Mouse (Mus musculus) thymus, adult 18-20 months (tissue): ENCODE results near the gene Fbxw11.

Experiments
- DNase-seq, 2 experiments: peaks; one replicate each; pipeline ENCODE4 v3.0.0; 2022; ENCODE audit warnings: mixed read lengths in 2 of 2

Gene Fbxw11

DNA sequence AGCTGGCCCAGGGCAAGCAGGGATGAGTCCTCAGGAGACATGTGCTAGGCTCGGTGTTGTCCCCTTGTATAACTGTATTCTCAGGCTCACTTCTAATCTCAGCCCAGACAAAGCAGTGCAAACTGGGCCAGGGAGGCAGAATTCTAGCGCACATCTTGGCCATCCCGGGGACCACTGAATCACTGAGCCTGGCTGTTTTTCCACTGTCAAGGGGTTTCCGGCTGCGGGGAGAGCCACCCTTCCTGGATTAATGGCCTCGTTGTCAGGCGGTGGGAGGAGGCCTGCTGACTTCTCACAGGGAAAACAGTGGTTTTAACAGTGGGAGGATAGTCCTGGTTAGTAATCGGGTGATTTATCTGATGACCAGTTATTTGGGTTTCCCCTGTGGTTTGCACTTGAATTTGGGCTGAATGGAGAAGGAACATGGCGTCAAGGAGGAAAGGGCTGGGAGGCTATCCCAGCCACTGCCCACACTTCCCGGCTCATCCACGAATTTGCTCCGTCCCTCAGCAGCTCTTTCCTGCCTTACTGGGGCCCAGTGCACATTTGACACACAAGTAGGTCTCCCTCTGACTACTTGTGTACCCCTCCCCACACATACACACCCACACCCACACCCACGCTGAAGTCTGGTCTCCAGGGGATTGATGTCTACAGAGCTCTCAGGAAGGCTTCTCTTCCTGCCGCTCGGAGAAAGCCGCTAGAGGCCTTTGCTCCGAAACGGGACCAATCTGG, 125.1 kb downstream of the Fbxw11 start:
- no peak for DNase-seq

GRCm38 (mm10) chr11:32768642-32769343, 126.3 kb downstream of the Fbxw11 start:
- no peak for DNase-seq

DNA sequence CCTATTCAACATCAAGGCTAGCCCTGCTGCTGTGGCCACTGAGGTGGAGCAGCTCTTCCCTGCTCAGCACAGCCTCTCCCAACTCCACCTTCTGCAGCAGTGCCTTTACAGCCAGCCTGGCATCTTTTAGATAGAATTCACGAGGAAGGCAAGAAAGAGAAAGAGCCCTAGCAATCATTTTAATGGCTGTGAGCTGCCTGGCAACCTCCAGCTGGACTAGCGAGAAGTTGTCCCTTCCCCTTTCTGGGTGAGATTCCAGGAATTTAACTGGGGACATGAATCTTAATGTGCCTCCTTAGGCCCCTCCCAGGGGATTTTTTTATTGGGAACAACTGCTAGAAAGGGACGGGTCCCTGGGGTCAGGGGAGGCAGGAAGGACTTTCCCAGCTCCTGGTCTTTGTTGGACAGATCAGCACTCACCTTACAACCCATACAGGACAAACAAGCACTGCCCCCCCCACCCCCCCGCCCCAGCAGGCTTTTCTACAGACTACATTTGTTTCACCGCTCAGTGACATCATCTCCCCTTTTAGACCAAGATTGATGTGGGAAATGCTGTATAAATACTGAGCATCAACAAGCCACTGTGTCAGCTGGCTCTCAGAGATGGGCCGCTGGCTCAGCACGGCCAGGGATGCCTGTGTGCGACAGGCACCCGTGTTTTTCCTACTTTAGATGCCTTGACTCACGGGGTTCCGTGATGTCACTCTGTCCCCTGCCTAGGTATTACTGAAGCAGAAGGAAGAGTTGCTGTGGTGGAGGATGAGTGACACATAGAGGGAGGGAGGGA, 138.4 kb downstream of the Fbxw11 start:
- DNase-seq, result no peak

- DNase-seq, result no peak
Measured at GRCm38 (mm10) chr11:32781633-32782404, 139.3 kb downstream of the Fbxw11 start.

- DNase-seq, result no peak
Measured at GRCm38 (mm10) chr11:32782724-32783123, 140.2 kb downstream of the Fbxw11 start.

DNA sequence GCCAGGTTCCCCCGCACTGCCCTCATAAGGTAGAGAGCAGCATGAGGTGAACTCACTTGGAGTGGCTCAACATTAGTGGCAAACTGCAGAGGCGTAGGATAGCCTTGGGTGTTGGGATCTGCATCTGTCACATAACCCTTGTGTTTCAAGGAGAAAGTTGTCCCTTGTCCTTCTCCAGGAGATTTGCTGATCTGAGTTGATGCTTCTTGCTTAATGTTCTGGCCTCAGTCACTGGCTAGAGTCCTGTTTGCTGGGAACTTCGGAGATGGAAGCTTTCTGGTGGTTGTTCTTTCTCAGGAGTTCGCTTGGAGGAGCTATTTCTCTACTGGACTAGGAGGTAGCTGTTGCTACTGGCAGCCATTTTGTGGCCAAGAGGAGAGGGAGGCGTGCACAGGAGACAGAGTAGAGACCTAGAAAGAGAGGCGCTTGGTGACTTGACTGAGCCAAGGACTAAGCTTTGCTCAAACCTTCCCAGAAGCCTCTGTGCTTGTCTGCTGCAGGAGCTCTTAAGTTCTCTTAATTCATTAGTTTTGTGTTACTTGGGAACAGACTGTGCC, 143.1 kb downstream of the Fbxw11 start:
- DNase-seq, result no peak

GRCm38 (mm10) chr11:32786201-32786600, 143.7 kb downstream of the Fbxw11 start:
- DNase-seq, result no peak

DNA sequence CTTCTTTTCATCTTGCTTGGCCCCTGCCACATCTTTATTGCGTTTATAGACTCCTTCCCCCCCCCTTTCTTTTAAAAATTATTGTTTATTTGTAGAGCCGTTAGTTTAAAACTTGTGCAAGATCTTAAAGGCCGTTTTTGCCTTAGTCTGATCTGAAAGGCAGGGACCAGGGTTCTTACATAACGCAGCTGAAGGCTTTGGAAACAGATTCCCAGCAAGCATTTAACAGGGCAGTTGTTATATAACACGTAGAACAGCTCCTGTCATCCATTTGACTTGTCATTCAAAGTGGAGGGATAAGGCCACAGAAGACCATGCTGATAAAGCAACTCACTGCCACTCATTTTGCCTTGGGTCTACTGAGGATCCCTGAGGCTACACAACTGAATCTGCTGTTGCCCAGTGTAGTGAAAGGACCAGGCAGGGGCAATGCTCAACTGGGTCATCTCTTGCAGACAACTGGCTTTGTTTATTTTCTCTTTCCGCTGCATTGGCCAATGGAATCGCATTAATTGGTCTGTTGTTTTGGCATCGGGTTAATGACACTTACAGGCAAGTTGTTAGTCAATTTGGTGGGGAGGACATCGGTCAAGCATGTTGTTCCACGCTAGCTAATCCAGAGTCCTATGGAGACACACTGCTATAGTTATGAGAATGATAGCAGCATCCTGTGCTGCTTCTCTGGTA, 152.4 kb downstream of the Fbxw11 start:
- no peak for DNase-seq
